Mouse (Mus musculus) lung, postnatal 25 days (tissue): ENCODE data around the gene Cyp27a1.

Experiments
- DNase-seq: peaks from one replicate; pipeline ENCODE4 v3.0.0; 2022; ENCODE audit warnings: low spot score

The Cyp27a1 gene

DNA sequence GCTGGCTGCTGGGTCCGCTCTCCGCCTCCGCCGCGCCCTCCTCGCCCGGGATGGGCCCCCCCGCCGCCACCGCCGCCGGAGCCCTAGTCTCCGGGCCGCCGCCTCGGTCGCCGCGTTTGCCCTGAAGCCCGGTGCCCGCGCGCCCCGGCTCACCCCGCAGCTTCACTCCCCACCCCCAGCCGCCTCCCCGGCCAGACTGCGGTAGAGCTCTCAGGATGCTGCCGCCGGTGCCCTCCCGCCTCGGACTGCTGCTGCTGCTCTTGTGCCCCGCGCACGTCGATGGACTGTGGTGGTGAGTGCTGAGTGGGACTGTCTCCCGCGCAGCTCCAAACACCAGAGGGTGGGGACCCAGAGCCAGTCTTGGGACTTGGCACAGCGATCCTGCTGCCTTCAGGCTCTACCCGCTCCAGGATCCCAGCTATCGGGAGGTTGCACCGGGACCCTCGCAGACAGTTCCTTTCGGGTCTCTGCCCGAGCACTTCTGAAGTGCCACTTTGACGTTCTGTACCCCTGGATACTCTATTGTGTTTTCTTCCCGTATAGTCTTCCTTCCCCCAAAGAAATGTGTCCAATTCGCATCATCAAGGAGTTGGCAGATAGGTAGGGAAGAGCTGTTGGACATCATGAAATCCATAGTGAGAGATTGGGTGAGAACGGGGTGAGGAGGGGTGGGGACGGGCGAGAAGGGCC, 58.7 kb downstream of the Cyp27a1 start:
- DNase-seq: no peak

DNA sequence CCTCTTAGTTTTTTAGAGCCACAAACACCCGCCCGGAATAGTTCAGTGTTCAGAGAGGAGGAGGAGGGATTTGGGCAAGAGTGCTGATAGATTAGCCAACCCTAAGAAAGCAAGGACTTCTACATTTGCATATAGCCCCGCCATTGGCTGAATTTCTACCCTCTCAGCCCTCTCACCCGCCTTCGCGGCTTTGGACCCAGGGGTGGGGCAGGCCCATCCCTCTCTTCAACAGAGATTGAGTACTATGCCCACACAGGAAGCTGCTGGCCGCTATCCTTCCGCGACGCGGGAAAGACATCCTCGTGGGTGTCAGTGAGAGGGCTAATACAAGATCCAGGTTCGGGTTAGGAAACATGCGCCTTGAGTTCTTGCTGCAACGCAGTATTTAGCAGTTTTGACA, 59.8 kb downstream of the Cyp27a1 start:
- DNase-seq: peak; percentile 88

DNA sequence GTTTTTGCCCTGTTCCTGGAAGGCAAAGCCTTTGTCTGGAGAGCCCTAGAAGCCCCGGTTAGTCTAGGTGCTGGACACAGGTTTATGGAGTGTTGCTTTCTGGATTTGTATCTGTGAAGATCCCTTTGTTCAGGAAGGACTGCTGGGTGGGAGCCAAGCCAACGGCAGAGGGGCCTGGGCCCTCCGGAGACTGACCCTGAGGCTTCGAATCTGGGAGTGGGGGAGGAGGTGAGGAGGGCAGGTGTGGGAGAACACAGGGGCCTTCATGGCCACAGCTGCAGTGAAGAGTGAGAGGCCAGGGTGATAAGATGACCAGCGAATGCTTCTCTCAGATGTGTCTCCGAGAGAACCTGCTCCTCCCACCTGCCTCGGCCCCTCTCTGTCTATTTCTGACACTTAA, 60.7 kb downstream of the Cyp27a1 start:
- no peak for DNase-seq

DNA sequence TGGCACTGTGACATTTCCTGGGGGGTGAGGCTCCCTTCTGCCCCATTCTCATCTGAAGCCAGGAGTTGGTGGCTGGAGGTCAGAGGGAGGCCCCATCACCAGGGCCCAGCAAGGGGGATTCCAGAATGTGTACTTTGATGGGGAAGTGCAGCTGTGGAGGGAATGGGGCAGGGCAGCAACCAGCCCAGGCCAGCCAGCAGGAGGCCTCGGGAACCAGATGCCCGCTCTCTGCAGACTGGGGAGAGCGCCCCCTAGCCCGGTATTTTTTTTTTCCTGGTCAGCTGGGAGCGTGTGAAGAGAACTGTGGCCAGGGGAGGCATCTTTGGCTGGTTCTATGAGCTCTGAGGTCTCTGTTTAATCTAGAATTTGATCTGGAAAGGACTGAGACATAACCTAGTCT, 62.4 kb downstream of the Cyp27a1 start:
- DNase-seq: no peak

DNA sequence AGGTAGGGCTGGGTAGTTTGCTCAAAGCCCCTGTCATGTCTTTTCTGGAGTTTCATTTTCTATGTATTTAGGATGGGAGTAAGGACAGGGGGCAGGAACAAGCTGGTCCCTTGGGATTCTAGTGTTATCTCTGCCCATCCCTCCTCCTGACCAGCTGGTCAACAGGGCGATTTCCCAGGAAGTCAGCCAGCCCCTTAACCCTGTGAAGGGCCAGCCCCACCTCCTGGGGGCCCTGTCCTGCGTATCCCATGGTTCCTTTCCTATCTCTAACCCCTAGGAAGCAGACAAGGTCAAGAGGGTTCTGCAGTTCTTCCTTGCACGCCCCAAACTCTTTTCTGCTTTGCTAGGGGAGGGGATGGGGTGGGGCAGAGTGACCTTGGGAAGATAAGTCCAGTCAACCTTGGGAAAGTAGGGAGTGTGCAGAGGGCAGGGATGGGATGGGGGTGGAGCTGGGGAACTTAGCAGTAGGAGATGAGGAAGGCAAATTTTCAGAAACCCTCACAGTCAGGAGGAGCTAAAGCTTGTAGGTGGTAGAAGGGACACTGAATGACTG, 65.6 kb downstream of the Cyp27a1 start:
- DNase-seq: no peak

DNA sequence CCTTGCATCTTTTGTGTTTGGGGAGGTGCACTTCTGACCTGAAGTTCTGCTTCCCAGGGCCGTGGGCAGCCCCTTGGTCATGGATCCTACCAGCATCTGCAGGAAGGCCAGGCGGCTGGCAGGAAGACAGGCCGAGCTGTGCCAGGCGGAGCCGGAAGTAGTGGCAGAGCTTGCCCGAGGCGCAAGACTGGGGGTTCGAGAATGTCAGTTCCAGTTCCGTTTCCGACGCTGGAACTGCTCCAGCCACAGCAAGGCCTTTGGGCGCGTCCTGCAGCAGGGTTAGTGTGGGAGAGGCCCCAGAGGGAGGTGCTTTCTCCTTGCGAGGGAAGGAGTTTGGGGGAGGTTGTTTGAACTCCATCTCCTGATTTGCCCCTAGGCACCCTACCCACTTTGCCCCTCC, 68.7 kb downstream of the Cyp27a1 start:
- DNase-seq: no peak

DNA sequence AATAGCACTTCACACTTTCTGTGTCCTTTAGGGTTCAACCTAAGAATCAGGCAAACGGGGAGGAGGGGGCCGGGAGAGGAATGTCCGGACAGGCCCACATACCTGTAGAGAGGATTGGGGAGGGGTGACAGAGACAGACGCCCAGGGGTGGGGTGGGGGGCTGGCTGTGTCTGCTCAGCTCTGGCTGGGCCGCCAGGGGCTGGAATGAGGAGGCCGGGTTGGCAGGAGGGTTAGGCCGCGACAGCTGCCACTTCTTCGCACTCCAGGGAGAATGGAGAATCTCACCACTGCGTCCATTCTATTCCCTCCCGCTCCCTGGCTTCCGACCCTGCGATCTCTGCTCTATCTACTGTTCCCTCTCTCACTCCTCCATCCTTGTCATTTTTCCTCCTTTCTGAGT, 70.2 kb downstream of the Cyp27a1 start:
- DNase-seq: no peak

DNA sequence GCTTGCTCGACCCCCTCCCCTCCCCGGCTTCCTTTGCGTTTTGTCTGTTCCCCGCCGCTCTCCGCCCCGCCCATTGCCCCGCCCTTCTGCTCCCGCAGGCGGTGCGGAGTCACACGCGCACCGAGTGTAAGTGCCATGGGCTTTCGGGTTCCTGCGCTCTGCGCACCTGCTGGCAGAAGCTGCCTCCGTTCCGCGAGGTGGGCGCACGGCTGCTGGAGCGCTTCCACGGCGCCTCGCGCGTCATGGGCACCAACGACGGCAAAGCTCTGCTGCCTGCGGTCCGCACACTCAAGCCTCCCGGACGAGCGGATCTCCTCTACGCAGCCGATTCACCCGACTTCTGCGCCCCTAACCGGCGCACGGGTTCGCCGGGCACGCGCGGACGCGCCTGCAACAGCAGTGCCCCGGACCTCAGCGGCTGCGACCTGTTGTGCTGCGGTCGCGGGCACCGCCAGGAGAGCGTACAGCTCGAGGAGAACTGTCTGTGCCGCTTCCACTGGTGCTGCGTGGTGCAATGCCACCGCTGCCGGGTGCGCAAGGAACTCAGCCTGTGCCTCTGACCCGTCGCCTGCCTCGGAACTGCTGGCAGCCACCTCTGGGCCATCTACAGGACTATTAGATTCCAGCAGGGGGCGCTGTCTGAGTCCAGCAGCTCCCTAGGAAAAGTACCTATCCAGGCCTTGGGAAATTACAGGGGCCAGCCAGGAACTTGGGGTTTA, 70.8 kb downstream of the Cyp27a1 start:
- DNase-seq: peak; percentile 37
